Mouse (Mus musculus) kidney, adult 18-20 months (tissue): ENCODE measurements around the gene Pmf1.
"Not testable (repeated sequence)": the region's sequence is repeated elsewhere in the genome, so short reads cannot be mapped to it uniquely, and the experiment has no call there.

ENCODE experiments used
- DNase-seq: peaks from one replicate; pipeline ENCODE4 v3.0.0; 2021

Pmf1 gene

DNA sequence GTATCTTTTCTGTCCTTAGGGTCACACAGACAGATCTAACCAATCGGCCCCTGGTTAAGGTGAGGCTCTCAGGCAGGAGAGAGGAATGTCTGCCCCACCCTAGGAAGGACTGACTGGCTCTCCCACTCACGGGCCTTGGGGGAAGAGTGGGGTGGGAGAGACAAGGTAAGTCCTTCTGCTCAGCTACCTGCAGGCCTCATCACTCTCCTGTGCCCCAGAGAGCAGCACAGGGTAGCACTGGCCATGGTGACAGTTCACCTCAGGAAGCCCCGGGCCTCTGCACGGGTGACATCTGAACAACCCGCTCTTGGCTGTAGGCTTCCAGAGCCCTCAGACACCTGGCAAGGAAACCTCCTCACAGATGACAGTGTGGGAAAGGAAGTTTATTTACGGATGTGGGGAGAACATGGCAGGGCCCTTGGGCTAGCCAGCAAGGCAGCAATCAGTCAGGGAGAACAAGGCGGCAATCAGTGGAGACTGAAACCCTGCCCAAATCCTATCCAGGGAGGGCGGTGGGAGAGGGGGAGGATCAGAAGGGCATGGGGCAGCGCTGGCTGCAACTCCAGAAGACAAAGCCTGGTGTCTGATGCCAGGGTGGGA lies 16.3 kb downstream of the Pmf1 start:
- no peak for DNase-seq

DNA sequence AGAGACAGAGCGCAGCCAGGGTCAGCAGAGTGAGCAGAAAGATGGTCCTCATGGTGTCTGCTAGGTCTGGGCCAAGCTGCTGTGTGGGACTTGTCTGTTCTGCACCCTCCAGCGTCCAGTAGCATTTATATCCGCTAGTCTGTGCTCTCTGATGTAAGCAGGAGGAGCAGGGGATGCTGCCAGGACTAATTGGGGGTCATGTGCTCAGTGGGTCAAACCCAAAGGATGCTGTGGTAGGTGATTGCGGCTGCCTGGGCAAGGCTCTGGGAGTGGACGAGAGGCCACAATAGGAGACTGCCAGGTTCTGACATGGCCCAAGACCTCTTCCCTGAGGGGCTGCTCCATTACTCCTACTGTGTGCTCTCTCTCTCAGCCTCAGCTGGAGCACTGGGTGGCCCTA lies 25.8 kb downstream of the Pmf1 start, which contains the start of gene Bglap:
Bglap (minus strand) TSS at position 101 of the 400 bp plus-strand sequence.
- DNase-seq: no peak

DNA sequence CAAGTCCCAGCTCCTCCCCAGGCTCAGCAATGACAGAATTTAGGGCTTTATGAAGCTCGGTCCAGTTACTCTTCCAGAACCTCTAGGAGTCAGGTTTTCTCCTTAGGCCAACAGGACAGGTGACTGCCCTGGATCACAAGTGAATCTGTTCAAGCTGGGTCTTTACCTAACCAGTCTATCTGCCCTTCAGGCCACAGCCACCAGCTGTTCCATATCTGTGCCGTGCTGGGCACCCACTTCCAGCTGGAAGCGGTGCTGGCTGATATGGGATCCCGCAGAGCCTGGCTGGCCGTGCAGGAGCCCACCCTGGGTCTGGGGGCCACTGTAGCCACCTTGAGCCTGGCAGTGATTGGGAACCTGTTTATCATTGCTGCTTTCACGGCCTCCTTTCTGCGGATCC lies 27.7 kb downstream of the Pmf1 start:
- DNase-seq: not testable (repeated sequence)

DNA sequence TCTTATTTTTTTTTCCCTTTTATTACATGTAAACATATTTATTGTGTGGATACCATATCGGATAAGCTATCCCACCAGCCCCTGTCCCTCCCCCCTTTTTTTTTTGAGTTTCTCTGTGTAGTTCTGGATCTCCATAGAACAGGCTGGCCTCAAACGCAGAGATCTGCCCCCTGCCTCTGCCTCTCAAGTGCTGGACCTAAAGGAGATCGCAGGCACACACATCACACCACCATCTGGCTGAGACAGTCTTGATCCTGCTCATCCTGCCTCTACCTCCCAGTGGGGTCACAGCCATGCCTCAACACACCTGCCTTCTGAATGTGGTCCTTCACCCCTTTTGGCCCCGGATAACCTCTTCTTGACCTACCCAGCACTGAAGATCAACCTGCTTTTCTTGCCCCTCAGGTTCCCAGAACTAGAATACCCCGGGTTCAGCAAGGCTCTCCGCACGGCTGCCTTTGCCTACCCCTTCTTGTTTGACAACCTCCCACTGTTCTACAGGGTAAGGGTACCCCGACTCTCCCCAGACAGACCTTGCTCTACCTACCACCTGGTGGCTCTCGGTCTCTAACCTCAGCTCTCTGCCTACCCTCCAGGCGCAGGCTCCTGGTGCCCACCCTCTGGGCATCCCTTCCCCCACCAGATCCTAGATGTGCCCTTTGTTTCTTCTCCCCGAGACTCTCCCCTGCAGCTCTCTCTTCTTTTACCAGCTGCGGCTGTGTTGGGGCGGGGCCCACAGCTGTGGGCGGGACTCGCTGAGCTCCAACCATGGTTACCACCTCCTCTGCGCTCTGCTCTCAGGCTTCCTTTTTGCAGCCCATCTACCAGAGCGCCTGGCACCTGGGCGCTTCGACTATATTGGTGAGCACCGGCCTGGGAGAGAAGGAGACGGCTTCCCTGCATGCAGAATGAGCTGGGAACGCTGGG lies 28.5 kb downstream of the Pmf1 start:
- not testable (repeated sequence) for DNase-seq

DNA sequence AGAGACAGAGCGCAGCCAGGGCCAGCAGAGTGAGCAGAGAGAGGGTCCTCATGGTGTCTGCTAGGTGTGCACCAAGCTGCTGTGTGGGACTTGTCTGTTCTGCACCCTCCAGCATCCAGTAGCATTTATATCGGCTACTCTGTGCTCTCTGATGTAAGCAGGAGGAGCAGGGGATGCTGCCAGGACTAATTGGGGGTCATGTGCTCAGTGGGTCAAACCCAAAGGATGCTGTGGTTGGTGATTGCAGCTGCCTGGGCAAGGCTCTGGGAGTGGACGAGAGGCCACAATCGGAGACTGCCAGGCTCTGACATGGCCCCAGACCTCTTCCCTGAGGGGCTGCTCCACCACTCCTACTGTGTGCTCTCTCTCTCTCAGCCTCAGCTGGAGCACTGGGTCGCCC lies 31.5 kb downstream of the Pmf1 start, which contains the start of gene Bglap2:
Bglap2 (minus strand) TSS at position 101 of the 400 bp plus-strand sequence.
- DNase-seq: not testable (repeated sequence)

DNA sequence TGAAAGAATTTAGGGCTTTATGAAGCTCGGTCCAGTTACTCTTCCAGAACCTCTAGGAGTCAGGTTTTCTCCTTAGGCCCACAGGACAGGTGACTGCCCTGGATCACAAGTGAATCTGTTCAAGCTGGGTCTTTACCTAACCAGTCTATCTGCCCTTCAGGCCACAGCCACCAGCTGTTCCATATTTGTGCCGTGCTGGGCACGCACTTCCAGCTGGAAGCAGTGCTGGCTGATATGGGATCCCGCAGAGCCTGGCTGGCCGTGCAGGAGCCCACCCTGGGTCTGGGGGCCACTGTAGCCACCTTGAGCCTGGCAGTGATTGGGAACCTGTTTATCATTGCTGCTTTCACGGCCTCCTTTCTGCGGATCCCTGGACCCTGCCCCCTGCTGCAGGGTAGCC lies 33.5 kb downstream of the Pmf1 start:
- not testable (repeated sequence) for DNase-seq

DNA sequence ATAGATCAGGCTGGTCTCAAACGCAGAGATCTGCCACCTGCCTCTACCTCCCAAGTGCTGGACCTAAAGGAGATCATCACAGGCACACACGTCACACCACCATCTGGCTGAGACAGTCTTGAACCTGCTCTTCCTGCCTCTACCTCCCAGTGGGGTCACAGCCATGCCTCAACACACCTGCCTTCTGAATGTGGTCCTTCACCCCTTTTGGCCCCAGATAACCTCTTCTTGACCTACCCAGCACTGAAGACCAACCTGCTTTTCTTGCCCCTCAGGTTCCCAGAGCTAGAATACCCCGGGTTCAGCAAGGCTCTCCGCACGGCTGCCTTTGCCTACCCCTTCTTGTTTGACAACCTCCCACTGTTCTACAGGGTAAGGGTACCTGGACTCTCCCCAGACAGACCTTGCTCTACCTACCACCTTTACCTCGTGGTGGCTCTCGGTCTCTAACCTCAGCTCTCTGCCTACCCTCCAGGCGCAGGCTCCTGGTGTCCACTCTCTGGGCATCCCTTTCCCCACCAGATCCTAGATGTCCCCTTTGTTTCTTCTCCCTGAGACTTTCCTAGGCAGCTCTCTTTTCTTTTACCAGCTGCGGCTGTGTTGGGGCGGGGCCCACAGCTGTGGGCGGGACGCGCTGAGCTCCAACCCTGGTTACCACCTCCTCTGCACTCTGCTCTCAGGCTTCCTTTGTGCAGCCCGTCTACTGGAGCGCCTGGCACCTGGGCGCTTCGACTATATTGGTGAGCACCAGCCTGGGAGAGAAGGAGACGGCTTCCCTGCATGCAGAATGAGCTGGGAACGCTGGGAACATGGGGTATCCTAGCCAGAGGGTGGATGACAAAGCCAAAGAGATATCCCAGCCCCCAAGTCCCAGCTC lies 34.1 kb downstream of the Pmf1 start:
- not testable (repeated sequence) for DNase-seq

DNA sequence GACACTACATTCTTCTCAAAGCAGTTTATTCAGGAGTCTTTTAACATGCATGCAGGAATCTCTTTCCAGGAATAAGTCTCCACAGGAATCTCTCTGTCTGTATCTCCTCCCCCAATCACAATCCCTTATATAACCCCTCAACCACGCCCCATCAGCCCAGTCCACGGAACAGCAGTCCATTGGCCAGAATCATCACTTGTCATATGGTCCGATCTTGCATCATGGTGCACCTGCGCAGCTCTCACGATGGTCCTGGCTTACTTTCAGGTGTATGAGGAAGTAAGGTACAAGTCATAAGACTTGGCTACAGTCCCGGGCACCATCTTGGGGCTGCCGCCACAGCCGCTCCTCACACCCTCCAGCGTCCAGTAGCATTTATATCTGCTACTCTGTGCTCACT lies 37.5 kb downstream of the Pmf1 start, which contains the start of gene Bglap3:
Bglap3 (minus strand) TSS at position 101 of the 400 bp plus-strand sequence.
- not testable (repeated sequence) for DNase-seq

DNA sequence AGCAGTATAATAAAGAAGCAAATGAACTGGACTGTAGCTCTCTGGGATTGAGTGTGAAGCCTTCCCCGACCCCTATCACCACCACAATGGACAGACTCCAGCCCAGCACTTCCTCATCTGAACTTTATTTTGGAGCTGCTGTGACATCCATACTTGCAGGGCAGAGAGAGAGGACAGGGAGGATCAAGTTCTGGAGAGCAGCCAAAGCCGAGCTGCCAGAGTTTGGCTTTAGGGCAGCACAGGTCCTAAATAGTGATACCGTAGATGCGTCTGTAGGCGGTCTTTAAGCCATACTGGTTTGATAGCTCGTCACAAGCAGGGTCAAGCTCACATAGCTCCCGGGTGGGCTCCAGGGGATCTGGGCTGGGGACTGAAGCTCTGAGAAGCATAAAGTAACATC lies 41.6 kb downstream of the Pmf1 start:
- not testable (repeated sequence) for DNase-seq

DNA sequence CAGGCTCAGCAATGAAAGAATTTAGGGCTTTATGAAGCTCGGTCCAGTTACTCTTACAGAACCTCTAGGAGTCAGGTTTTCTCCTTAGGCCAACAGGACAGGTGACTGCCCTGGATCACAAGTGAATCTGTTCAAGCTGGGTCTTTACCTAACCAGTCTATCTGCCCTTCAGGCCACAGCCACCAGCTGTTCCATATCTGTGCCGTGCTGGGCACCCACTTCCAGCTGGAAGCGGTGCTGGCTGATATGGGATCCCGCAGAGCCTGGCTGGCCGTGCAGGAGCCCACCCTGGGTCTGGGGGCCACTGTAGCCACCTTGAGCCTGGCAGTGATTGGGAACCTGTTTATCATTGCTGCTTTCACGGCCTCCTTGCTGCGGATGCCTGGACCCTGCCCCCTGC lies 42.6 kb downstream of the Pmf1 start:
- not testable (repeated sequence) for DNase-seq

DNA sequence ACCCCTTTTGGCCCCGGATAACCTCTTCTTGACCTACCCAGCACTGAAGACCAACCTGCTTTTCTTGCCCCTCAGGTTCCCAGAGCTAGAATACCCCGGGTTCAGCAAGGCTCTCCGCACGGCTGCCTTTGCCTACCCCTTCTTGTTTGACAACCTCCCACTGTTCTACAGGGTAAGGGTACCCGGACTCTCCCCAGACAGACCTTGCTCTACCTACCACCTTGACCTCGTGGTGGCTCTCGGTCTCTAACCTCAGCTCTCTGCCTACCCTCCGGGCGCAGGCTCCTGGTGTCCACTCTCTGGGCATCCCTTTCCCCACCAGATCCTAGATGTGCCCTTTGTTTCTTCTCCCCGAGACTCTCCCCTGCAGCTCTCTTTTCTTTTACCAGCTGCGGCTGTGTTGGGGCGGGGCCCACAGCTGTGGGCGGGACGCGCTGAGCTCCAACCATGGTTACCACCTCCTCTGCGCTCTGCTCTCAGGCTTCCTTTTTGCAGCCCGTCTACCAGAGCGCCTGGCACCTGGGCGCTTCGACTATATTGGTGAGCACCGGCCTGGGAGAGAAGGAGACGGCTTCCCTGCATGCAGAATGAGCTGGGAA lies 43.2 kb downstream of the Pmf1 start:
- peak; percentile 36 for DNase-seq

DNA sequence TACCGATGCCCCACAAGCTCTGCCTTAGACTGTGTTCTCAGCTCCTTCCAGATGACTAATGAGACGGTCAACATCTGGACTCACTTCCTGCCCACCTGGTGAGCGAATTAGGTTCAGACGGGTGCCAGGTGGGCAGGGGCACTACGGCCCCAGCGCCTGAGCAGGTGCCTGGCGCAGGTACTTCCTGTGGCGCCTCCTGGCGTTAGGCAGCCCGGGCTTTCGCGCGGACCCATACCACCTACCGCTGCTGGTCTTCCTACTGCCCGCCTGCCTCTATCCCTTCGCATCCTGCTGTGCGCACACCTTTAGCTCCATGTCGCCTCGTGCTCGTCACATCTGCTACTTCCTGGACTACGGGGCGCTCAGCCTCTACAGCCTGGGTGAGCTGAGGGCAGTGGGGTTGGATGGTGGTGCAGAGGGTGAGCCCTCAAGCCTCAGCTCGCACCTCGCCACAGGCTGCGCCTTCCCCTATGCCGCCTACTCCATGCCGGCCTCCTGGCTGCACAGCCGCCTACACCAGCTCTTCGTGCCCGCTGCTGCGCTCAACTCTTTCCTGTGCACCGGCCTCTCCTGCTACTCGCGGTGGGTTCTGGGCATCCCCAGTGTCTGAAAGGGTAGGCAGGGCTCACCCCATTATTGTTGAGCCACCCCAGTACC lies 44.3 kb downstream of the Pmf1 start:
- DNase-seq: no peak

DNA sequence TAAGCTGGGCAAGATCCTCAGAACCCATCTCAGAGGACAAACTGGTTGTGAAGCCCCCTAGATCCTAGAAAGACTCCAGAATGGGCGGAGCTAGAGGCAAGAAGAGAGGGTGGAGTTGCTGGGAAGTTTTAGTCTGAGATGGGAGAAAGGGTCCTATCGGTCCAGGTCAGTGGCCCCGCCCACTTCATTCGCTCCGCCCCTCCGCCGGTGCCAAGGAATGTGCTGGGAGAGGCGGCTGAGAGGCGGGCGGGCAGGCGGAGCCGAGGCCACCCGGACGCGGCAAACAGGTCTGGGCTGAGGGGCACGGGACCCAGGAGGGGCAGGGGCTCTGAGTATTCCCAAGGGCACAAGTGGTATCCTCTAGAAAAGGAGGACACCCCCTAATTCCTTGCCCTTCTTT lies 45.8 kb downstream of the Pmf1 start, which contains the start of gene Paqr6:
Paqr6 (plus strand) TSS at position 248 of the 400 bp plus-strand sequence.
- peak; percentile 79 for DNase-seq

DNA sequence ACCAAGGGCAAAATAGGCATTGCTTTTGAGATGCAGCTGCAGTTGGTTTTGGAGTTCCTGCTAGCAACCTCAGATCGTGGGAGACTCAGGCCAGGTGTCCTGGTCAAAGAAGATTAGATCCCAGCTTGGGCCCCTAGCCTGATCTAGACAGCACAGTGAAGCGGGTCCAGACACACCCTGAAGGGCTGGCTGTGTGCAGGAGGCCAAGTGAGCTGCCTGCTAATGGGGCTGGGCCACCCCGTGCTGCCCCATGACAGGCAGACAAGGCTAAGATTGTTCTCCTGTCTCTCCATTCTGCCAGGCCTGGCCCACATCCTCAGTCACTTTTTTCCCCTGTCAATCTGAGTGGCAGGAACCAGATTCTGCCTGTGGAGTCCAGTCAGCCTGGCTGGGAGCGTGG lies 46.4 kb downstream of the Pmf1 start:
- no peak for DNase-seq

DNA sequence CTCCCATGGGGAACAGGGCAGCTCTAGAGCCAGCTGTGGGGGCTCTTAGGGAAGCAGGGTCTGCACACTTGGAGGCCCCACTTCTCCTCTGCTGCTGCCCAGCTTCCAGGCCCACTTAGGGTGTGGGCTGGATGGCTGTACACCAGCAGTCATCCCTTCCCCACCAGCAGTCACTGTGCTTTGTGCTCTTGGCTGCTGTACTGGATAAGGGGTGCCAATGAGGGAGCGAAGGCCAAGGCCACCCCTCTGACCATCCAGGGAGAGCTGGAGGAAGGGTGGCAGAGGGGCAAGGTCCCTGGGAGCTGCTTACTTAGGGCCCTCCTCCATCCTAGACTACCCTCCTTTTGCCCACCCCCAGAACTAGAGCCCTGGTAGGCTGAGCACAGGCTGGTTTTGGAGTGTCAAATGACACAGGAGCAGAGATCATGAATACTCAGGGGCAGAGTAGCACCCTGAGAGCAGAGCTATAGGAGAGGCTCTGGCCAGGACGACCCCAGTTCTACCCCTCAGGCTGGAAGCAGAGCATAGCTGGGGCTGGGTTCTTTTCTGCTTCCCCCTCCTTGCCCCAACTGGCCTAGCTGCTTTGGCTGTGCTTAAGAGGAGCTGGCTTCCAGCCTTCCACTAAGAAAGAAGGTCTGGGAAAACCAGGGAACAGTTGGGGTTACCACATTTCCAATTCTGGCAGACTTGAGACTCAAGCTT lies 48.4 kb downstream of the Pmf1 start:
- no peak for DNase-seq

DNA sequence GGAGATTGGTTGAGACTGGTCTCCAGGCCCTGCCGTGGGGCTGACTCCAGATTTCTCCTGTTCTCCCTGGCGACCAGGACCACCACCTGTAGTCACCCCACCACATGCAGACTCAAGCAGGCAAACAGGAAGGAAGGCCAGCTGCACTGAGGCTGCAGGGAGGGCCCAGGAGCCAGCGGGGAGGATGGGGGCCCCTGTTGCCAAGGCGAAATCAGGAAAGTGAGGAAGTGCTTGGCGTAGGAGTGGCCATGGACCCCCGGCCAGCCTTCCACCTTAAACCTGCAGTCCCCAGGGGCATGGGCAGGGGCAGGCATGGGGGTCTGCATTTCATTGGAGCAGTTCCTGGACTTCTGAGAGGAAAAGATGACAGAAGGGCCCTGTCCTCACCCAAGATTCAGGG lies 49.0 kb downstream of the Pmf1 start:
- DNase-seq: no peak

DNA sequence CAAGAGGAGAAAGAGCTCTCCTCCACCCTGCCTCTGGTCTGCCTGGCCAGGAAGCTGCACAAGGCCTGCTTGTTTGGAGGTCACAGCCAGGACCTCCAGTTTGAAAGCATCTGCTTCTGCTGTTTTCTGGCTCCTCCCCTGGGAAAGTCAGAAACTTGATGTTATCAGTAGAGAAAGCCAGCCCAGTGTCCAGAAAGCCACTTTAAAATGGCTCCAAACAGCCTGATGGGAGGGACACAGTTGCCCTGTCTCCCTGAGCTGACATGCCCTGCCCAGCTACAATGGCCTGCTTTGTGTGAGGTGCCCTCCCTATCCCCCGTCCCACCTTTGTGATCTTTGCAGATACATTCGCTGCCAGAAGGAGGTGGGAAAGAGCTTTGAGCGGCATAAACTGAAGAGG lies 50.1 kb downstream of the Pmf1 start:
- no peak for DNase-seq

DNA sequence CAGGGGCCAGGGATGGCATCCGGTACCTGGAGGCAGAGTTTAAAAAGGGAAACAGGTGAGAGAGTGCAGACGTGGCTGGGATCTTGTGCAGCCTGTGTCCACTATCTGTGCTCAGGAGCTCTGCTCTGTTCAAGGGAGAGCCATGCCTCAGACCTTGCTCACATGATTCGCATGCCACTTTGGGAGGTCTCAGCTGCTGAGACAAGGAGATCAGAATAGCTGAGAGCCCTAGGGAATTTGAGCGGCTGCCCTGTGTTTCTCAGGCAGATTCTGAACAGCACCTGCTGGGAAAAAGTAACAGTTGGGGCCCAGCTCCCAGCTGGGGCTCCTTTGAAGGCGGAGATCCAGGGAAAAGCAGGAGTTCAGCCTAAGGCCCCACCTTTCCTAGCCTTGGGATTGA lies 50.5 kb downstream of the Pmf1 start:
- no peak for DNase-seq

DNA sequence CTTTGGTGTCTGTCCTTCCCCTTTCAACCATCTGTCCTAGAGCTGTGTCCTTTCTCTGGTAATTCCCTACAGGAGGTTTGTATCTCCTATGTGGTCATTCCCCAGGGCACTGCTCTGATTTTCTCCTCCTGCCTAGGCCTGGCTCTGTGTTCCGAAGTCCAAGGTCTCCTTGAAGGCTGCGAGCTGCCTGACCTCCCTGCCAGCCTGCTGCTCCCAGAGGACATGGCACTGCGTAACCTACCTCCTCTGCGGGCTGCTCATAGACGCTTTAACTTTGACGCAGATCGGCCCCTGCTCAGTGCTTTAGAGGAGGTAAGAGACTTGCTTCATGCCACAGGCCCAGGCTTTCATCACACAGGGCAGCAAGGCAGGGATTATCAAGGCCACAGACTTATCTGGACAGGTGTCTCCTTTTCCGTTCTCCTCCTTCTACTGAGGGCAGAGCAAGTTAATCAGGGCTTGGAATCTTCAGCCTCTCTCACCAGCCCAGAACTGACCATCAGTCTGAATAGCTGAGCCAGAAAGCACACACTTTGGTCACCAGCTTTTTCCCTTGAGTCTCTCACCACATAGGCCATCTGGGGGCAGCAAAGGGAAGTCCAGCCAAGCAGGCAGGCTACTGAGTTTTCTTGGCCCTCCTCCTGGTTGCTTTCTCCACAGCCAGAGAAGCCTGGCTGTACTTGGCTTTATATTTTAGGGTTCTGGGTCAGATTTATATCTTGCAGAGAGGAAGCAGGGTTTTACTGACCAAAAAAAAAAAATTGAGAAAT lies 55.5 kb downstream of the Pmf1 start:
- DNase-seq: peak; percentile 30

DNA sequence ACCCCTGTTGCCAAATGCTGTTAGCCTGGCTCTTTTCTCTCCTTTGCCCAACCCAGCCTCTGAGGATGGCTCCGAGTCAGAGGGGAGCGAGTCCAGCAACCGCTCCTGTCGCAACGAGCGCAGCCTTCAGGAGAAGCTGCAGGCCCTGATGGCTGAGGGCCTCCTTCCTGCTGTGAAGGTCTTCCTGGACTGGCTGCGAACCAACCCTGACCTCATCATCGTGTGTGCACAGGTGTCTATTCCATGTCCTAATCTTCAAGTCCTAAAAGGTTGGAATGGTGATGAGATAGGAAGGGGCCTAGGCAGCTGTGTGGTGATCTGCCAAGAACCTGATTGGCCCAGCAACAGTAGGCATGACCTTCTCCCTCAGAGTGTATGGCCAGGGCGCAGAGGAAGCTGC lies 57.2 kb downstream of the Pmf1 start:
- no peak for DNase-seq
